Mouse (Mus musculus) intestine, embryonic 16.5 days (tissue): ENCODE data around the gene Pemt. TPM values are rescaled to one million over a fixed set of nuclear protein-coding genes. Genes with fewer than 3 reads are reported as not detected.

Source experiments
- ATAC-seq: fragments of 200-750 bp; cut with Nextera tagmentation; 2 replicates; pipeline ENCODE4 v1.8.0; 2017; ENCODE audit warnings: moderate TSS enrichment, moderate library complexity
- H3K27ac ChIP-seq: fragments of 300-500 bp; sonication (generic); 2 replicates; pipeline ENCODE4 v1.5.1; 2014; ENCODE audit warnings: mild to moderate bottlenecking, low read length
- H3K27me3 ChIP-seq: fragments of 300-500 bp; sonication (generic); replicated peaks from 2 replicates; pipeline ENCODE4 v1.6.1; 2014; ENCODE audit warnings: low read length, control low read depth, mixed read lengths; ENCODE audit not compliant: control insufficient read depth, insufficient read depth
- H3K36me3 ChIP-seq: fragments of 300-500 bp; sonication (generic); 2 replicates; pipeline ENCODE4 v1.6.1; 2014; ENCODE audit warnings: low read length, control low read depth; ENCODE audit not compliant: control insufficient read depth, insufficient read depth
- H3K4me1 ChIP-seq: fragments of 300-500 bp; sonication (generic); 2 replicates; pipeline ENCODE4 v1.6.1; 2014; ENCODE audit warnings: low read length, control low read depth, mixed read lengths; ENCODE audit not compliant: control insufficient read depth, insufficient read depth
- H3K4me2 ChIP-seq: fragments of 300-500 bp; sonication (generic); 2 replicates; pipeline ENCODE4 v1.6.1; 2014; ENCODE audit warnings: low read depth, low read length, control low read depth
- H3K4me3 ChIP-seq: fragments of 300-500 bp; sonication (generic); 2 replicates; pipeline ENCODE4 v1.5.1; 2014; ENCODE audit warnings: mild to moderate bottlenecking, low read length
- H3K9ac ChIP-seq: fragments of 300-500 bp; sonication (generic); 2 replicates; pipeline ENCODE4 v1.6.1; 2014; ENCODE audit warnings: low read depth, low read length
- H3K9me3 ChIP-seq: fragments of 300-500 bp; sonication (generic); 2 replicates; pipeline ENCODE4 v1.6.1; 2016; ENCODE audit warnings: low read length, control low read depth; ENCODE audit not compliant: control insufficient read depth
- WGBS: fragments of 180-500 bp; shearing (Covaris S2); extraction: QIAGEN DNeasy Blood & Tissue Kit; methylation state at CpG from one replicate; pipeline ENCODE4 v1.1.7; 2014; 5-methylcytosine and 5-hydroxymethylcytosine counted together
- polyA plus RNA-seq: library from polyadenylated mRNA; unstranded; fragments of >200 nt; fragmentation: Nextera tagmentation; extraction: Ambion mirVana; gene quantifications from 2 replicates; pipeline ENCODE4 v1.2.1, GENCODE M21; 2015

The Pemt gene
- polyA plus RNA-seq, 1 experiment from 2014 or later = 6.7 TPM

DNA sequence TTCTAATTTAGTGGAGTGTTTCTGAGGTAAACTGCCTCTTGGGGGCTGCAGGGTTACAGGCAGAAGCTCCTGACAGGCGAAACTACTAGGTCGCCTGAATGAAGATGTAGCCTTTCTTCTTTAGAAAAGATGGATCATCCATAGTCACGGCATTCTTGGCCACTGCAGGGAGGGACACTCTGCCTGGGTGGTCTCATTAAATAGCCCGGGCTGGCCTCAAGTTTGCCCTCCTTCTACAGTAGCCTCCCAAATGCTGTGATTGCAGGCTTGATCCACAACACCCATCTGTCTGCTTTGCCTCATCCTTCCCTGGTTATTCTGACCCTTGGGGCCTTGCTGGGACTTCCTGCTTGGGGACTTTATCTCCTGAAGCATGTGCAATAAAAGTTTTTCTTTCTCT, 116.3 kb downstream of the Pemt start:
- no peak overlapping the region for H3K4me2 ChIP-seq
- no peaks in the 10 kb centered on the region for H3K9me3 ChIP-seq
- no peak overlapping the region for H3K9ac ChIP-seq
- ATAC-seq = no peak
- H3K4me3 ChIP-seq = no peak overlapping the region
- H3K27me3 ChIP-seq = no peaks in the 10 kb centered on the region
- WGBS = 52% methylated on average over 4 of the region's 4 CpGs
- peak overlapping the region; percentile 62; the same call in 1 of the 2 replicates for H3K27ac ChIP-seq
- no peaks in the 10 kb centered on the region for H3K36me3 ChIP-seq
- H3K4me1 ChIP-seq = peaks cover 30% of the 10 kb centered on the region

- no peak overlapping the region for H3K9ac ChIP-seq
- 15% methylated on average over 7 of the region's 7 CpGs for WGBS
- peak; percentile 78 for ATAC-seq
- H3K36me3 ChIP-seq = no peaks in the 10 kb centered on the region
- peaks cover 3% of the 10 kb centered on the region; the same call in 1 of the 2 replicates for H3K4me1 ChIP-seq
- H3K4me2 ChIP-seq = peak overlapping the region; percentile 37; the same call in 1 of the 2 replicates
- no peaks in the 10 kb centered on the region for H3K9me3 ChIP-seq
- H3K27ac ChIP-seq = 0 out of 2 replicates have a peak overlapping the region, but pooled peaks have one; percentile 2
- H3K27me3 ChIP-seq = no peaks in the 10 kb centered on the region
- H3K4me3 ChIP-seq = 0 out of 2 replicates have a peak overlapping the region, but pooled peaks have one; percentile 8
Measured at GRCm38 (mm10) chr11:59921265-59921664, 125.0 kb downstream of the Pemt start.

Other genes starting within 250 kb of the Pemt start
- 46.5 and 51.6 TPM in 2 replicates for gene Flcn, start 236.5 kb downstream of the Pemt start, polyA plus RNA-seq
- 31.1 and 34.5 TPM in 2 replicates for gene Nt5m, start 207.0 kb downstream of the Pemt start, polyA plus RNA-seq
- gene Cops3, start 206.7 kb downstream of the Pemt start, polyA plus RNA-seq = 165 and 184 TPM in 2 replicates
- gene Med9, start 98.3 kb downstream of the Pemt start, polyA plus RNA-seq = 33.0 and 33.4 TPM in 2 replicates
- 2.0 and 2.3 TPM in 2 replicates for gene Rasd1, start 81.5 kb downstream of the Pemt start, polyA plus RNA-seq
- 12.4 and 12.5 TPM in 2 replicates for gene Rai1, start 58.5 kb upstream of the Pemt start, polyA plus RNA-seq
- gene Srebf1, start 176.1 kb upstream of the Pemt start, polyA plus RNA-seq = 81.0 and 95.2 TPM in 2 replicates